Mouse (Mus musculus) ES-Bruce4 (cell line): ENCODE results near the gene Serpina1d.
"Not testable (repeated sequence)": the region's sequence is repeated elsewhere in the genome, so short reads cannot be mapped to it uniquely, and the experiment has no call there.

Experiments used
- CTCF ChIP-seq: IDR thresholded peaks from one replicate; pipeline ENCODE4 v1.8.1; 2011; ENCODE audit warnings: low read depth, low read length
- EP300 ChIP-seq: IDR thresholded peaks from 2 replicates; pipeline ENCODE4 v1.6.1; 2011; ENCODE audit warnings: low read depth, low read length; ENCODE audit not compliant: insufficient read depth
- POLR2A ChIP-seq: IDR thresholded peaks from one replicate; pipeline ENCODE4 v1.8.1; 2011; ENCODE audit warnings: low read length; ENCODE audit not compliant: insufficient read depth

- TF ChIP-seq CTCF, POLR2A, EP300: not testable (repeated sequence)
Measured at GRCm38 (mm10) chr12:103770597-103770996, 2.8 kb downstream of the Serpina1d start.
